Mouse (Mus musculus): ENCODE data around the gene Mxd4.

- TF ChIP-seq POLR2A (IDR thresholded peaks at IDR 0.05; ENCODE audit: extremely low read depth, insufficient read depth, low read length) (no peak), CTCF (IDR thresholded peaks at IDR 0.05; ENCODE audit: low read depth, low read length) (no peak)
Measured at GRCm38 (mm10) chr5:34202006-34202405, 14.5 kb upstream of the Mxd4 start.

All from liver, adult 2 months (tissue).